Mouse (Mus musculus): ENCODE measurements around the gene Lrrn4cl. TPM values are rescaled to one million over a fixed set of nuclear protein-coding genes. Genes with fewer than 3 reads are reported as not detected.

The Lrrn4cl gene
- 3.3 TPM for polyA plus RNA-seq (2014; fragmentation: Illumina TruSeq; extraction: RNeasy Lipid Tissue Mini Kit (QIAGEN cat#74804); ENCODE audit: low read depth, low replicate concordance)

GRCm38 (mm10) chr19:8850402-8850901, at the start of gene Lrrn4cl:
TSS of gene Lrrn4cl (plus strand) at chr19:8850768.

DNA sequence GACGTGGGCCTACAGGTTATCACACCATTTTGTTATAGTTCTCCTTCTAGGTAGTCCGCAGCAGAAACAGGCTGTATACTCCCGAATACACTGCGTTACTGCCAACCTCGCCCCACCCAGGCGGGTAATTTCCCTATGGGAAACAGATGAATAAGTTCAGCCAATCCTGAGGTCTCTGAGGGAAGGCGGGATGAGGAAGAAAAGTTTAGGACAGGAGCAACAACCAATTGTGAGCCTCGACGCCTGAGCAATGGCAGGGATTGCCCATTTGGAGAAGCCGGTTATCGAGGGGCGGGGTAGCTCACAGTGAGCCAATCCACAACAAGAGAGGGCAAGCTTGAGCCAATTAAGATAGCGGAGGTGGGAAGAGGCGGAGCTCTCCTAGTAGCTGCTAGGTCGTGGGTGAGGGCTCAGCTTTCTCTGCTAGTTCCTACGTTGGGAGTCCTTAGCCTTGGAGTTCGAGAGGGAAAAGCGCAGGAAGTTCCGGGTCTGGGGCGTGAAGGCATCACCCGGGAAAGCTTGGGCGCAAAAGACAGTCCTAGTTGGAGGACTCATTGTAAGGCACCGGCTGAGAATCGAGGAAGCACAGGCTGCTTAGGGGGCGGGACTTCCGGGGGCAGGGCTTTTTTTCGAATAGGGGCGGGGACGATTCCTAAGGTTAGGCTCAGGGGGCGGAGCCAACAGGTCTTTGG, 48.3 kb upstream of the Lrrn4cl start, which contains the start of gene Zbtb3:
Gene Zbtb3 (plus strand): TSS at position 426 of the 692 bp plus-strand sequence.

GRCm38 (mm10) chr19:8818801-8819595, 31.6 kb upstream of the Lrrn4cl start, which contains the start of gene Ttc9c:
TSS of gene Ttc9c (minus strand) at chr19:8819333.

GRCm38 (mm10) chr19:8819596-8820423, 30.8 kb upstream of the Lrrn4cl start, which contains the start of gene Hnrnpul2:
TSS of gene Hnrnpul2 (plus strand) at chr19:8820010.

GRCm38 (mm10) chr19:8829660-8830059, 20.9 kb upstream of the Lrrn4cl start, which contains the start of gene AC129217.1:
TSS of gene AC129217.1 (plus strand) at chr19:8829773.

DNA sequence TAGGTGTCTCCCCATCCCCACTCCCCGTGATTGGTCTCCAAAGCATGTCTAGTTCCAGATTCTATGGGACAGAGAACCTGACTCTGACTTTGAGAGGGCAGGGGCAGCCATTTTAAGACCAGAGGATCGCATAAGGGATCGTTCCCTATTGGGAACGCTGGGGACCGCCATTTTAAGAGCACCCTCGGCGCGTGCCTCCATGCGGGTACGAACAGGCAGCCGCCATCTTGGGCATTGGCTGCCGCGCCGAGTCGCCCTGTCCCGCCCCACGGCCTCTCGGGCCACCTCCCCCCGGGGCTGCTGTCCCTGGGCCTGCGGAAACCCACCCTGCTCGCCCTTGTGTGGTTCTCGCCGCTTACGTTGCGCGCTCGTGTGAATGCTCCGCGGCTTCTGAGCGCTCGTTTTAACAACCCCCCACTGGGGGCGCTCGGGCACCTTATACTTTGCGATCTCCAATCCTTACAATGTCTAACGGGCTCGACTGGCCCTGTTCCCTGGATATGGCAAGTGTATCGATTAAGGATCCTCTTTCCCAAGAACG, 13.2 kb upstream of the Lrrn4cl start, which contains the start of gene Bscl2:
Gene Bscl2 (plus strand): TSS at position 217 of the 541 bp plus-strand sequence.

DNA sequence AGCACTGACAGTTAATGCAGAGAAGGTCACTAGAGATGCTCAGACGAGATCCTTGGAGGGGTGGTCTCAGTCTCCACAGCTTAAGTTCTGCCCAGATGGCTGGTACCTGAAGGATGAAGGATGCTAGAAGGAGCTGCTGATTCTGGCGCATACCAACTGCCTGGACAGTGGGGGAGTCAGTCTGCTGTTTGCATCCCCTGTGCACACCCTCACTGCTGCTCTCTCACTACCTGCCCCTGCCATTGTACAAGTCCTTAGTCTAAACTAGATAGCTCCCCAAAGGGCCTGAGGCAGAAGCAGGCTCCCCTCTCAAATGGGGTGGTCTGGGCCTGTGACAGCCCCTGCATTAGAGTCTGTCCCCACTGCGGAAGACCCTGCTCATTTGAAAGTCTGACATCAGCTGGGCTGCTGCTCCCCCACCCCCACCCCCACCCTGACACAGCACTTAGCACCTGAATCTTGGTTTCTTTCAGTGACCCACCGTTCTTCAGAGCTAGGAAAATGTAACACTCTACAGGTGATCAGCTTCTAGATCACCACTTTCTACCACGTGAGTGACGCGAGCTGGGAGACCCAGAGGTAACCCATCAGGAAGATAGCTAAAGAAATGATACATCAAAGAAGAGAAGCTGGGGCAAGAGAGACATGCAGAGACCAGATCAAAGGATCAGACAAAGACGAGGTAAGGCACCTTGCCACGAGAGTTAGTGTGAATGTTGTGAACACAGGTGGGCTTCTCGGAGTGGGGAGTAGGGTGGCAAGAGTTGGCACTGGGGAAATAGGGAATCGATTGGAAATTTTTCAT, 11.3 kb upstream of the Lrrn4cl start, which contains the start of gene Gng3:
Gene Gng3 (minus strand): TSS at position 92 of the 805 bp plus-strand sequence.

DNA sequence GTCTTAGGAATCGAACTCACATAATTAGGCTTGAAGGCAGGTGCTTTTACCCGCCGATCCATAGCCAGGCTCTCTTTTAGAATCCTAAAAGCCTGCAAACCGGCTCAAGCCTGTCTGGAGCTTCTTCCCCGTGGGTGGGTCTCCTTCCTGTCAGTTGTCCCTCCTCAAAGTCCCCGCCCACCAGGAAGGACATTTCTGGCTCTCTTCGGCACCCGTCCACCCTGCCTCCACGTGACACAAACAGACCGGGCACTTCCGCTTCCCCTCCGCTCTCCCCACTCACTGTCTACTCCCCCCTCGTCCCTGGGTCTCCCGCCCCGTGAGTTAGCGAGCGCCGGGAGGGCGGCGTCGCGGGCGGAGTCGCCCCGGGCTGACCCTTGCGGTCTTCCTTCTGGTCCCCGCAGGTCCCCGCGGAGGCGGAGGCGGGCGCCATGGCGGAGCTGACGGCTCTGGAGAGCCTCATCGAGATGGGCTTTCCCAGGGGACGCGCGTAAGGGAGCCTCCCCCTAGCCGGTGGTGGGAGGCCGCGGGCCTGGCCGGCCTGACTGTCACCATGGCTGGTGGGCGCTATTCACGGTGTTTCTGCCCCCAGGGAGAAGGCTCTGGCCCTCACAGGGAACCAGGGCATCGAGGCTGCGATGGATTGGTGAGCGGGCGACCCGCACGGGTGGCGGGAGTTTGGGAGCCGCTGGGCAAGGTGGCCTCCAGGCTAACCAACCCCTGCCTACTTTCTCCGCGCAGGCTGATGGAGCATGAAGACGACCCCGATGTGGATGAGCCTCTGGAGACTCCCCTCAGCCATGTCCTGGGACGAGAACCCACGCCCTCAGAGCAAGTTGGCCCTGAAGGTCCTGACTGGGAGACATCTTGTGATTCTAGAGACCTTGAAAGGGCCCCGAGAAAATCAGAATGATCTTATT, 21.0 kb downstream of the Lrrn4cl start, which contains the start of gene Ubxn1:
Gene Ubxn1 (plus strand): TSS at position 230 of the 920 bp plus-strand sequence.

GRCm38 (mm10) chr19:8880311-8881033, 29.9 kb downstream of the Lrrn4cl start, which contains the start of gene Uqcc3:
TSS of gene Uqcc3 (minus strand) at chr19:8880923.

DNA sequence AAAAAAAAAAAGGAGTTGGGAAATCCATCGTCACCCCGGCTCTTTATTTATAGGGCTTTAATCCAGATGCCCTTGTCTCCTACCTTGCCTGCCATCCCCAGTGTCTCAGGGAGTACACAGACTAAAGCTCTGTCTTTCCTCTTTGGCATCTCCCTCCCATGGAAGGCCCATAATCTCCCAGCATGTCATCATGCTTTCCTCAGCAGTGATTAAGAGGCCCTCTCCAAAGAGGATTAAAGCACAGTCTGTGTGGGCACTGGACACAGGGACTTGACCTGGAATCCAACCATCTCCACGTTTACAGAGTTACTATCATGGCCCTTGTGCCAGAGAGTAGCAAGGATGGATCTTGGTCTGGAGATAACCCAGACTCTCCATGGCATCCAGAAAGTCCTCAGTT, 33.0 kb downstream of the Lrrn4cl start, which contains the start of the genes Lbhd1 and Gm49403:
Gene Lbhd1 (plus strand): TSS at position 117 of the 400 bp plus-strand sequence.
Gene Gm49403 (plus strand): TSS at position 315 of the 400 bp plus-strand sequence.

DNA sequence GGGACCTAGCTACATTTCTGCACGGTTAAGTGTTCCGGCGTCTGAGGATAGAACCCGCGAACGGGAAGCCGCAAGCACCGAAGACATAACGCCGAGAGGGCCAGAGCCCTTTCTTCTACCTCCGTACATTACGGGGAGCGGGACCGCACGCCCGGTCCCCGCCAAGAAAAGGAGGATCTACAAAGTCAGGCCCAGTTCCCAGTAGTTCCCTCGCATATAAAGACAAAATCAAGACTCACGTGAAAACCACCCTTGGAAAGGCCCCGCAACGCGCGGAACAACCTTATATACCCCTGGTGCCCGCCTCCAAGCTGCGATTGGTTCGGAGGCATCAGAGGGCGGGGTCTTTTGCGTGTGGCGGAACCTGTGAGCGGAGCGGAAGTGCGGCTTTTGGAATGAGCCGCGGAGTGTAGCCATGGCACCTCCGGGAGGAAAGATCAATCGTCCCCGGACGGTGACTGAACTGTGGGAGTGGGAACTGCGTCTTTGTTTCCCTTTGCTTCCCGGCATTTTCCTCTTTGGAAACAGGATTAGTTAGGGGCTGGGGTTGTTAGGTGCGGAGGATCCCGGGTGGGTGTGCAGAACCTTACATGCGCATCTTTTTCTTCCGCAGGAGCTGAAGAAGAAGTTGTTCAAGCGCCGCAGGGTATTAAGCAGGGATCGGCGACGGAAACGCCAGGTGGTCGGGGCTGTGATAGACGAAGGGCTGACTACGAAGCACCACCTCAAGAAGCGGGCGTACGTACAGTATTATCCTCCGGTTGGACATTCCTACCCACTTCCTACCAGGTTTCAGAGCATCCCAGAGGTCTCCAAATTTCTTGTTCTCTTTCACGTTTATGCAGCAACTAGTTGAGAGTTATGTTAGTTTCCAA, 38.2 kb downstream of the Lrrn4cl start, which contains the start of the genes 1810009A15Rik and Gm49416:
Gene 1810009A15Rik (plus strand): TSS at position 343 of the 875 bp plus-strand sequence.
Gene Gm49416 (plus strand): TSS at position 416 of the 875 bp plus-strand sequence.

DNA sequence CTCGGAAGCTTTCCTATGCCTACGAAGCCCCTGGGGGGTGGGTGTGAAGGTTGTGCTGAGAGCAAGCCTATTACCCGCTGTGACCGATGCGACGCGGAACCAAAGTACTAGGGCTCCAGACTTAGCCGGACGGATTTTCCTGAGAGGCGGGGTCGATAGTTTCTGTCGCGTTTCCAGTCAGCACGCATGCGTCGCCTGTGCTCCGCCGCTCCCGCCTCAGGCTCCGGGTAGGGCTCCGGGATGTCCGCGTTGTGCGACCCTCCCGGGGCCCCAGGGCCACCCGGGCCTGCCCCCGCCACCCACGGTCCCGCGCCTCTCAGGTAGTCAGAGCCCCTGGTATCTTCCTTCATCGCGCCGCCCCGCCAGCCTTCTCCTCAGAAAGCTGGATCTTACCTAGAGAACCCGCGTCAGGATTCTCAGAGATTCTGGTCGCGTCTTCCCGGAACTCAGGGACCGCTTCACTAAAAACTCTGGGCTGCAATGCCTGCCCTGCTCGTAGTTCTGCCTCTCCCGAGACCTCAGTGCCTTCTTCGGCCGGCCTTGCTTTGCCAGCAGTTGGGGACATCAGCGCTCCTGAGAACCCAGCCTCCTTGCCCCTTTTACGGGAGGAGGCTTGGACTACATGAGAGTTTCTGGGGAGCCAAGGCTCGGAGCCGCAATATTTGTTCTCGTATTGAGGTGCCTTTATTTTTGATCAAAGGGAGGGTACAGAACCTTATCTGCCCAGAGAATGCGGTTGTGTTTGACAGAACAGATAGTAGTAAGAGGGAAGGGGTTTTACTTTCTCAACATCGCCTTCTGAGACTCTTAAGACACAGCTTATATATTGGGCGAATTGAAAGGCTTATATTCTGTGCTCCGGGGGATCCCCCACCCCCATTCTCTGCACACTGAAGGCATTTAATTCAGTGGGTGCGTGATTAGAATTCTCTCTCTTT, 42.5 kb downstream of the Lrrn4cl start, which contains the start of gene Ints5:
Gene Ints5 (plus strand): TSS at position 177 of the 938 bp plus-strand sequence.

GRCm38 (mm10) chr19:8897865-8898495, 47.4 kb downstream of the Lrrn4cl start, which contains the start of gene Ganab:
TSS of gene Ganab (plus strand) at chr19:8898071.

Measured in adrenal gland, adult 10 weeks (tissue).